Mouse (Mus musculus): ENCODE results near the gene Prkcq.
A peak's percentile ranks its signal among the peaks of the same experiment; 100 is the strongest.
"Not testable (repeated sequence)": the region's sequence is repeated elsewhere in the genome, so short reads cannot be mapped to it uniquely, and the experiment has no call there.

The Prkcq gene

GRCm38 (mm10) chr2:11291570-11292405 lies 119.9 kb downstream of the Prkcq start:
- no peak for DNase-seq (ENCODE audit: low spot score in 2 of 2)

DNA sequence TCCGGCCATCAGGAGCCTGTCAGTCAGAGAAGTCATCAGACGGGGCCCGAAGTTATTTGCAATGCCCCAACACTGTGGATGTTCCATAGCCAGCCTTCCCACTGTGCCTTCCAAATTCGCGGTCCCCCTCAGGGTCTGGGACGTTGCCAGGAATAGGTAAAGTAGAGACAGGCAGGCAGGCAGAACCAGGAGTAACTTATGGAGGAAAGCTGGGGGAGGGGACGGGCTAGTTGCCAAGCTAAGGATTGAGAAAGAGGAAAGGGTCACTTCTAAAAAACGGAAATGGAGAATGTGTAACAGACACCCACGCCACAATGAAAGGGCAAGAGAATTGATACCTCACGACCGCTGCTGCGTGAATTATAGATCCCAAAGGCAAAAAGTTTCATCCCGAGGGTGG lies 121.2 kb downstream of the Prkcq start:
- DNase-seq (ENCODE audit: low spot score in 2 of 2) = no peak

- no peak for DNase-seq (ENCODE audit: low spot score in 2 of 2)
Measured at GRCm38 (mm10) chr2:11294643-11295191, 122.8 kb downstream of the Prkcq start.

DNA sequence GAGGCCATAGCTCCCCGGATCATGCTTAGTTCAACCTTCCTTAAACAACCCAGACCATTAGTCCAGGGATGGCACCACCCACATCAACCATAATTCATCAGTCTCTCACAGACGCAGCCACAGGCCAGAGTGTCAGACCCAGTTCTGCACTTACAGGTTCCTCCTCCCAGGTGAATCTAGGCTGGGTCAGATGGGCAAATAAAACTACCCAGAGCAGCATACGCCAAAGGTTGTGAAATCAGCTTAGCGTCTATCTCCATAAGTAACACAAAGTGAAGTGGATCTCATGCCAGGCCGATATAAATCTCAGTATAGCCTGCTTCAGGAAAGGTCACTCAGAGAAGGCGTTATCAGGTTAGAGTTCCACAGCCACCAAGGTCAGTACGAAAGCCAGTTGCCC lies 126.9 kb downstream of the Prkcq start:
- no peak for DNase-seq (ENCODE audit: low spot score in 2 of 2)

DNA sequence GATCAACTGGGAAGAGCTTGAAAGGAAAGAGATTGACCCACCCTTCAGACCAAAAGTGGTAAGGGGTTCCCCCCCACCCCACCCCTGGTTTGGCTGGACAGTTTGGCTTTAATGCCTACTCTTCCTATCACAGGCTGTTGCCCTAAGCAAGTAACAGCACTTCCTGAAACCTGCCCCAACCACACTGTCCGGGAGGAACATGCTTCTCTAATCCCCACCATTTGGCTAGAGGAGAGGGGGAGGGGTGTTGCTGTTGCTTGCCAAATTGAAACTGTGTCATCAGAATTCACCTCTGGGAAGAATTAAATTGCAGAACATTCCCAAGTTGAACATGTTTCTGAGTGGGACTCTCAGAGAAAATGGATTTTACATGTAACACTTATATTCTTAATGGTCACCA lies 127.5 kb downstream of the Prkcq start:
- DNase-seq (ENCODE audit: low spot score in 2 of 2) = no peak

DNA sequence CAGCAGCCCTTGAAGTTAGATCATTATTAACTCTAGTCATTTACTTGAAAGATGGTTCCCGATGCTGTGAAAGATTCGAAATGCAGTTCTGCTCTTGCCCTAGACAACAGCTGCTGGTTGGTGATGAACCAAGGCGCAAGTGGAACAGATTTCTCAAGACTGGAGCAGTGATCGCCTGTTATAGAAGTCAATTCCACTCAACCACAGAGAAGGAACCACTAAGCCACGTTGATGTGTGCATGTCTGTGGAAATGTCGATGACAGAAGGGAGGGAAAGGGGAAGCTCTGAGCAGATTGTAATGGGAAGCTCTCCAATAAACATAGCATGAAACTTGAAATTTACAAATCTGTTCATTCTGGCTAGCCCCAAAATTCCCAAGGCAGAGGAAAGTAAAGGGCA lies 128.5 kb downstream of the Prkcq start:
- DNase-seq (ENCODE audit: low spot score in 2 of 2) = no peak

- DNase-seq (ENCODE audit: low spot score in 2 of 2) = peak in 1 of 2 experiments; percentile 27
Measured at GRCm38 (mm10) chr2:11320241-11320640, 148.3 kb downstream of the Prkcq start.

- no peak for DNase-seq (ENCODE audit: low spot score in 2 of 2)
Measured at GRCm38 (mm10) chr2:11322396-11322795, 150.5 kb downstream of the Prkcq start.

DNA sequence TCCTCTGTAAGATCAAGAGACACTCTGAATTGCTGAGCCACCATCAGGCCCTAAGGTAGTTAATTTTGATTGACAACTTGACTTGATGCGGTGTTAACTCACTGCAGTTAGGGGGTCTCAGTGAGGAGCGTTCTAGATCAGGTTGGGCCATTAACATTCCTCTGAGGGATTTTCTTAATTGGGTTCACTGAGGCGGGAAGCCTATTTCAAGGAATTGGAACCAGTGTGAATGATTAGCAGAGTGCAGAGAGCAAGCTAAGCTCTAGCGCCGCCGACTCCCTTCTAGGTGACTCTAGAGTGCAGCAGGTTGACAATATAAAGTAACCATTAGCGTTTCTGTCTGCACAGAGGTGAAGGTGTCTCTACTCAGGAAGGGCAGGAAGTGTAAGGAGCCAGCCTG lies 155.4 kb downstream of the Prkcq start:
- no peak for DNase-seq (ENCODE audit: low spot score in 2 of 2)

DNA sequence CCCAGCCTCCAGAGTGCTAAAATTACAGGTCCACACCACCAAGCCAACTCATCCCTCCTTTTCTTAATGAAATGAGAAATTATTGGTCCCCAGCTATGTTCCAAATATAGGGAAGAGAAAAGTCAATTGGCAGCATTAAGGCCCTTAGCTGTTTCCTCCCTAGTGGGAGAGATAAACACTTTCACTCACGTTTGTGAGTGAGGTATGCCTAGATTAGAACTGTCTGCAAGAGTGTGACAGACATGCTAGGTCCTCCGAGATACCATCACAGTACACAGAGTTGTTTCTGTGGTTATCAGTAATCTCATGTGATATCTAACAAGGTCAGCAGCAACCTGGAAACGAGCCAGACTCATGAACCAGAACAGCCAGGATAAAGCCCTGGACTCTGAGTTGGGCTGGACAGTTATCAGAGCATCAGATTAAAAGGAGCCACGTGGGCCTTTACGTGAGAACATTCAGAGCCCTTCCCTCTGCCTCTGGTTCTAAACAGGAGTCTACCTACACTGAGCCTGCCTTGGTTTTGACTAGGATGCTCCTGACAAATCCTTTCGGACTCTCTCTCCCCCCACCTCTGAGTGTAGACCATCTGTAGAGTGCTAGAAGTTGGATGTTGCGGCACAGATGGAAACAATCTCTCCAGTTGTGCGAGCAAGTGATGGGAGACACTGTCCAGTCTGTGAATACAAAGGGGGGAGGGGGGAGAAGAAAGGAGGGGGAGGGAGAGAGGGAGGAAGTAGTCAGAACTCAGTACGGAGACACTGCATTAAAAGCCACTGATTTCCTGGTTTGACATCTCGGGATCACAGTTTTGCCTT lies 157.7 kb downstream of the Prkcq start:
- DNase-seq (ENCODE audit: low spot score in 2 of 2) = no peak

- DNase-seq (ENCODE audit: low spot score in 2 of 2) = peak; percentile 18 to 41
Measured at GRCm38 (mm10) chr2:11331528-11332446, 159.9 kb downstream of the Prkcq start.

DNA sequence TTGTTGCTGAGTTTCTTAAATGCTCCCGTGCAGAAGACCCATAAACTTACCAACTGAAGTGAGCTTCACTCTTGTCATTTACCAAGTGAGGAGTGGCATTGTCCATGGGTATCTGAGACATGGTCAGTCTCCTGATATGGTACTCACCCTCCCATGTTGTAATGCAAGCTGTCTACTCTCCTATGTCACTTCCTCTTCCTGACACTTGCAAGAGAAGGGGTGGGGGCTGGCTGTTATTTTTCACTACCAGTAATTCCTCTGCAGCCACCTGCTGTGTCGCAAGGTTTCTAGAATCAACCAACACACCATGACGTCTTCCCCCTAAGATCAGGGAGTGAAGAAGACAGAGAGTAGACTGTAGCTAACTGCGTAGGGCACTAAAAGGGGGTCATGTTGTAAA lies 160.6 kb downstream of the Prkcq start:
- DNase-seq (ENCODE audit: low spot score in 2 of 2) = no peak

DNA sequence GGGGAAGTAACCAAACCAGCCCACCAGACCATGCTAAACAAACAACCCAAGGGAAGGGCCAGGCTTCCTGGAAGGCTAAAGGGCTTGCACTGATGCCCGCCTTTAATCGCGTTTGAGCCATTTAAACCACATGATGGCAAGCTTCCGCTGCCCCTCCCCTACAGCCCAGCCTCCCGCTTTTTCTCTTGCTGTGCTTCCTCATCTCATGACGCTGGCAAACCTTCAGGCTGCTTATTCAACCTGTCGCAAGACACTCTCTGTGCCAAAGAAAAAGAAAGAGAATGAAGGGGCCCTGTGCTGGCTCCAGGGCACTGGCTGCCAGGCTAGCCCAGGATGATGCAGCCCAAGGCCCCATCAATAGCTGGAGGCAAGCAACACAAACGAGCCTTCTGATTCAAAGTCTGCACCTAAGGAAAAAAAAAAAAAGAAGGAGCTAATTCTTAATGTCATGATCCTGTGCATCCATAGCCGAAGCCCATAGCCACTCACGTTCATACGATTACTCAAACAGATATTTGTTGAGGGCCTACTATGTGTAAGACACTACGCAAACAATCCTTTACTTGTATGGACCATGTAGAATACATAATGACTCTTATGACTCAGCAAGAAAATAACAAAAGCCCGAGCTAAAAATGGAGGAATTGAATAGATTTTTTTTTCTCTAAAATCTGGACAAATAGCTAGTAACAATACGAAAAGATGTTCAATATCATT lies 161.6 kb downstream of the Prkcq start:
- peak in 1 of 2 experiments; percentile 13 for DNase-seq (ENCODE audit: low spot score in 2 of 2)

GRCm38 (mm10) chr2:11336320-11336719 lies 164.4 kb downstream of the Prkcq start:
- no peak for DNase-seq (ENCODE audit: low spot score in 2 of 2)

GRCm38 (mm10) chr2:11338931-11339839 lies 167.3 kb downstream of the Prkcq start:
- DNase-seq (ENCODE audit: low spot score in 2 of 2) = no peak

- no peak for DNase-seq (ENCODE audit: low spot score in 2 of 2)
Measured at GRCm38 (mm10) chr2:11344691-11345090, 172.8 kb downstream of the Prkcq start.

DNA sequence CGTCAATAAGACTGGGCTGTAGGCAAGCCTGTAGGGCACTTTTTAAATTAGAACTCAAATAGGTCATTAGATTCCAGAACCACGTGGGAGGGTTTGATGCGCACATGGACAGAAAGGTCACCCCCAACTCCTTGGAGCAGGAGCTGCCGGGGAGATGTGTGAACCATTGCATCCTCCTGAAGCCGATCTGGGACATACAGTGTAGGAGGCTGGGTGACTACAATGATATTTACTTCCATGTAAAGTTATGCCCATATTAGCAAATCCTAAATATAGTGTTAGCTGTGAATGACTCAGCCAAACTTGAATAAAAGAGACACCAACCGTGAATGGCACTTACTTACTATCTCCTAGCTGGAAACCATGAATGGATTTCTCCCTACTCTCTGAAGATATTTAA lies 174.5 kb downstream of the Prkcq start:
- not testable (repeated sequence) for DNase-seq (ENCODE audit: low spot score in 2 of 2)

GRCm38 (mm10) chr2:11347791-11348190 lies 175.9 kb downstream of the Prkcq start:
- no peak for DNase-seq (ENCODE audit: low spot score in 2 of 2)
